Mouse (Mus musculus) ES-Bruce4 (cell line): ENCODE measurements at regions not wholly inside any gene's neighbourhood (a gene's known extent, or its start where the extent isn't known, plus 50 kb on each side); places are given as distances from the start of the nearest gene placed in this dataset.

Experiments used
- H3K27ac ChIP-seq: 2 replicates; pipeline ENCODE4 v1.5.1; 2012; ENCODE audit warnings: low read length, inconsistent platforms; ENCODE audit not compliant: insufficient read depth
- H3K27me3 ChIP-seq: 2 replicates; pipeline ENCODE4 v1.6.1; 2012; ENCODE audit warnings: mild to moderate bottlenecking, low read length, inconsistent platforms; ENCODE audit not compliant: control insufficient read depth, poor library complexity, insufficient read depth, severe bottlenecking
- H3K36me3 ChIP-seq: 2 replicates; pipeline ENCODE4 v1.6.1; 2012; ENCODE audit warnings: inconsistent platforms, mild to moderate bottlenecking, low read length, moderate library complexity; ENCODE audit not compliant: control insufficient read depth, poor library complexity, insufficient read depth, severe bottlenecking
- H3K4me1 ChIP-seq: one replicate; pipeline ENCODE4 v1.8.1; 2011; ENCODE audit warnings: low read length; ENCODE audit not compliant: control insufficient read depth, insufficient read depth
- H3K4me3 ChIP-seq: 2 replicates; pipeline ENCODE4 v1.5.1; 2011; ENCODE audit warnings: low read depth, mild to moderate bottlenecking, low read length
- H3K9ac ChIP-seq: 2 replicates; pipeline ENCODE4 v1.6.1; 2012; ENCODE audit warnings: low read depth, mild to moderate bottlenecking, inconsistent platforms; ENCODE audit not compliant: poor library complexity, severe bottlenecking
- H3K9me3 ChIP-seq: replicated peaks from 2 replicates; pipeline ENCODE4 v1.6.1; 2012; ENCODE audit warnings: mild to moderate bottlenecking, low read length, inconsistent platforms; ENCODE audit not compliant: control insufficient read depth, poor library complexity, insufficient read depth, severe bottlenecking
- CTCF ChIP-seq: IDR thresholded peaks from one replicate; pipeline ENCODE4 v1.8.1; 2011; ENCODE audit warnings: low read depth, low read length
- EP300 ChIP-seq: IDR thresholded peaks from 2 replicates; pipeline ENCODE4 v1.6.1; 2011; ENCODE audit warnings: low read depth, low read length; ENCODE audit not compliant: insufficient read depth
- POLR2A ChIP-seq: IDR thresholded peaks from one replicate; pipeline ENCODE4 v1.8.1; 2011; ENCODE audit warnings: low read length; ENCODE audit not compliant: insufficient read depth

DNA sequence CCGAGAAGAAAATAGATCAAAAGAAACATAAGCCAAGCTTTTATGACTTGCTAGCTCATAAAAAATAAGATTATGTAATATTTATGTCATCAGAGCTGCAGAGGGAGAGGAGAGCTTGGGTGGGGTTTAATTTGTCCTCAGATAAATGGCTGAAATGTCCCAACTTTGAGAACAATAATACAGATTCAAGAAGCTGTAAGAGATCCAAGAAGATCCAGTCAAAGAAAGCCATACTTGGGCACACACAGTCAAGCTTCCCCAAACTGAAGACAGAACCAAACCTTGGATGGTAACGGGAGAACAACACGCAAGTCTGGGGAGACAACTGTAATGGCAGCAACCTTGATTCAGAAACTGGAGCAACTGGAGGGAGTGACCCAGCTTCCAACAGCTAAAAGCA, 243.6 kb downstream of the Sorl1 start:
- no peak overlapping the region for H3K4me3 ChIP-seq
- no peaks in the 10 kb centered on the region for H3K27me3 ChIP-seq
- no peaks in the 10 kb centered on the region for H3K4me1 ChIP-seq
- TF ChIP-seq EP300: no peak
- TF ChIP-seq CTCF: no peak
- TF ChIP-seq POLR2A: no peak
- H3K36me3 ChIP-seq: no peaks in the 10 kb centered on the region
- H3K9ac ChIP-seq: no peak overlapping the region
- no peak overlapping the region for H3K27ac ChIP-seq
- H3K9me3 ChIP-seq: no peaks in the 10 kb centered on the region

DNA sequence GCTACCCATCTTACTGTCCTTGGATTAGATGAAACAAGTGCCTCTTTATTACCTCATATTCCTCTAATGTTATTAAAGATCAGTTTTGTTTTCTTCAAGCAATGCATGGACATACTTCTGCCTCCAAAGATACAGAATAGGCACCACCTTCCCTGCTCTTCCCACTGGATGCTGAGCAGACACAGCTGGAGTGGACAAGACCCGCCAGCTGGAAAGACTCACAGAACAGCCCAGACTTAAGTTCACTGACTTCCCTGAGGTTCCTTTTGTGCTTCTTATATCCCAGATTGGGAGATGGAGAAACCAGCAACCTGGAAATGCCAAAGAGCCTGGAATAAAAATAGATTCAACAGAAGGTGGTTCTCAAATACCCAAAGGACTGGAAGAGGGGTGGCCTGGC, 245.0 kb downstream of the Sorl1 start:
- H3K27ac ChIP-seq: no peak overlapping the region
- H3K4me3 ChIP-seq: no peak overlapping the region
- no peaks in the 10 kb centered on the region for H3K9me3 ChIP-seq
- H3K36me3 ChIP-seq: no peaks in the 10 kb centered on the region
- H3K4me1 ChIP-seq: no peaks in the 10 kb centered on the region
- TF ChIP-seq CTCF: no peak
- TF ChIP-seq EP300: no peak
- no peak for TF ChIP-seq POLR2A
- H3K27me3 ChIP-seq: no peaks in the 10 kb centered on the region
- no peak overlapping the region for H3K9ac ChIP-seq

DNA sequence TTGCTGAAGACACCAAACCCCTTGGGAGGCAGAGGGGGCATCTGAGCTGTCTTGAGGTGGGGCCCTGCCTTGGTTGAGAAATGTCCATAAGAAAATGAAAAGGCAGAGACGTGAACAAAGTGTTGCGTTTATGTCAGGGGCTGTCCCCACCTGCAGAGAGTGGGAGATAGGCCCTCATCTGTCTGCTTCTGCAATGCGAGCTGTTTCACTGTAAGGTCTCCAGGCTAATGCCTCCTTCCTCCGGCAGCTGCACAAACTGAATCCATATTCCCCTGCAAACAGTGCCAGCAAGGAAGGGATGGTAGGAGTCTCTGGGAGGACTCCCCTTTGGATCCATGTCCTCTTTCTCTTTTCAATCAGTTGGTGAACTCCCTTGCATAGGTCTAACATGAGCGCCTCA, 263.0 kb downstream of the Sorl1 start:
- Histone ChIP-seq H3K4me1 (no peaks in the 10 kb centered on the region), H3K36me3 (no peaks in the 10 kb centered on the region), H3K9me3 (no peaks in the 10 kb centered on the region; the same call in 1 of the 2 replicates), H3K27me3 (no peaks in the 10 kb centered on the region), H3K9ac (no peak overlapping the region), H3K4me3 (no peak overlapping the region), H3K27ac (no peak overlapping the region)
- TF ChIP-seq POLR2A (no peak), CTCF (no peak), EP300 (no peak)

DNA sequence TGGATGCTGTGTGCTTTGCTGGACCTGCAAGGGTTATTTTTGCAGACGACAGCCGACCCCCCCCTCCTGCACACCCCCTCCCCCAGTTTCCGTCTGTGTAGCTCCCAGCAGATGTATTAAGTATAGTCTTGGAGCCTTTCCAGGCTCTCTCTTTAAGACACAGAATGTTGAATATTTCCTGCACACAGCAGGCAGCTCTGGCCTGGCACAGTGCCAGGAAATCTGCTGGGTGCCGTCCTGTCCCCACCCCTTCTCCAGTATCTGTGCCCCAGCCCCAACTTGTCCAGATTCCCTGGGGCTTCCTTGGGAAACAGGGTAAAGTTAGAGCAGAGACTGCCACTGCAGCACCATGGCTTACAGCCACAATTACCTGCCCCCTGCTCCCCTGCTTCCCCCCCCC, 263.4 kb downstream of the Sorl1 start:
- no peaks in the 10 kb centered on the region for H3K27me3 ChIP-seq
- H3K9ac ChIP-seq: no peak overlapping the region
- H3K4me3 ChIP-seq: no peak overlapping the region
- no peaks in the 10 kb centered on the region for H3K4me1 ChIP-seq
- TF ChIP-seq CTCF: no peak
- no peak for TF ChIP-seq EP300
- H3K9me3 ChIP-seq: no peaks in the 10 kb centered on the region; the same call in 1 of the 2 replicates
- H3K27ac ChIP-seq: no peak overlapping the region
- H3K36me3 ChIP-seq: no peaks in the 10 kb centered on the region

DNA sequence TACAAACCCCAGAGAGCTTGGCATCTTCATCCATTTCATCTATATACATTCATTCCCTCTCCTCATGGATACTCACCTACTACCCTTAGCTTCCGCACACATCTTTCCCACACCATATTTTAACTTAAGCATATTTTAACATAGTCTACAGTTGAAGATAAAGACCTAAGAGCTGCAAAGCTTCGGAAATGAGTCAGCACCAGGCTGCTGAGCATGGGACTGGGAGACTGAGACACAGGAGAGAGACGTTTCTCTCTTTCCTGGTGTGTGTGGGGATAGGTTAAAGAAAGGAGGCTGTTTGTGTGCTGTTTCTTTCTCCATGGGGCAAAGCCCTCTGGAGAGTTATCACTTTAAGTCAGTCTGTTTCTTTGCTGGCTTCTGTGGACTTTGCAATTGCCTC, 264.3 kb downstream of the Sorl1 start:
- H3K27ac ChIP-seq: no peak overlapping the region
- TF ChIP-seq CTCF (no peak), POLR2A (no peak), EP300 (no peak)
- H3K4me3 ChIP-seq: no peak overlapping the region
- no peaks in the 10 kb centered on the region for H3K27me3 ChIP-seq
- no peaks in the 10 kb centered on the region for H3K4me1 ChIP-seq
- H3K9me3 ChIP-seq: no peaks in the 10 kb centered on the region; the same call in 1 of the 2 replicates
- H3K9ac ChIP-seq: no peak overlapping the region
- no peaks in the 10 kb centered on the region for H3K36me3 ChIP-seq

DNA sequence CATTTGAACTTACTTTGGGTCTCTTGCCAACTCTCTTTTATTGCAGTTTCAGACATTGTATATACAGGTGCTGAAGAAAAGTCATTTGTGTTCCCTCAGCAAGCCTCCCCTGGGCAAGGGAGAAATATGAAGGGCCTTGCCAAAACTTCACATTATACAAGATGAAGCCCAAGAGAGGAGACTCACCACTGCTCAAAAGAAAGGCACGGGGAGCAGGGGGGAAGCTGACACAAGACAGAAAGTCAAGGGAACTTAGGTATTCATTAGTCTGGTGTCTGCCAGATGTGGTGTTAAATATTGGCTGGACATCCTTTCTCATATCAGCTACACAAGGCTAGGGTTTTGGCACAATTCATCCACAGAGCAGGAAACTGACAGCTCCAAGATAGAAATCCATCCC, 272.0 kb downstream of the Sorl1 start:
- H3K4me1 ChIP-seq: no peaks in the 10 kb centered on the region
- no peak overlapping the region for H3K9ac ChIP-seq
- no peaks in the 10 kb centered on the region for H3K36me3 ChIP-seq
- no peaks in the 10 kb centered on the region for H3K27me3 ChIP-seq
- no peak overlapping the region for H3K27ac ChIP-seq
- no peaks in the 10 kb centered on the region; the same call in 1 of the 2 replicates for H3K9me3 ChIP-seq
- no peak for TF ChIP-seq EP300
- TF ChIP-seq CTCF: no peak
- TF ChIP-seq POLR2A: no peak
- H3K4me3 ChIP-seq: no peak overlapping the region
